Mouse (Mus musculus) gastrocnemius, postnatal 14 days (tissue): Measurements from ENCODE around the gene Gtf3a. TPM values are rescaled to one million over a fixed set of nuclear protein-coding genes. Genes with fewer than 3 reads are reported as not detected.
A peak's percentile ranks its signal among the peaks of the same experiment; 100 is the strongest.
"Not testable (repeated sequence)": the region's sequence is repeated elsewhere in the genome, so short reads cannot be mapped to it uniquely, and the experiment has no call there.

Experiments used
- DNase-seq: peaks from one replicate; pipeline ENCODE4 v3.0.0; 2021; ENCODE audit warnings: mixed read lengths
- intact Hi-C: fragments of 180-260 bp; cut with DNase I; formaldehyde crosslinking; loops from one replicate; pipeline ENCODE4 v1.15.1; 2025; ENCODE audit warnings: low total_unique reads
- long read RNA-seq, 2 experiments: library from polyadenylated mRNA; stranded (forward); transcript quantifications; one replicate each; pipeline ENCODE4 v2.0.0; 2021
- total RNA-seq, 2 experiments: library from RNA; stranded (reverse); gene quantifications; 2 replicates each; pipeline ENCODE4 v1.2.3; 2021

The Gtf3a gene
- total RNA-seq, result 10 to 100 TPM; 22.1 to 25.1 TPM
- long read RNA-seq, experiment 1, transcript Gtf3a-204 (9 exons, 1,298 nt), result major isoform, 22 of 32 reads
- long read RNA-seq, experiment 1, partial matches to known transcripts, result 4 of 32 reads
- long read RNA-seq, experiment 1, other reads (novel, unspliced or antisense), result 3 of 32 reads
- long read RNA-seq, experiment 2, transcript Gtf3a-204 (9 exons, 1,298 nt), result major isoform, 32 of 46 reads
- long read RNA-seq, experiment 2, partial matches to known transcripts, result 5 of 46 reads
- long read RNA-seq, experiment 2, other reads (novel, unspliced or antisense), result 8 of 46 reads

- DNase-seq, result peak; percentile 84
- intact Hi-C loops, result no loop called here
These were observed at the start of gene Gtf3a for GRCm38 (mm10) chr5:146948508-146949088. TSS of gene Gtf3a (plus strand) at chr5:146948657.

- no peak for DNase-seq
- intact Hi-C loops, result loop anchor here (10.0 kb wide), 1 partner anchor 226 kb away; no protein-coding TSS in a partner anchor
These were observed 48.1 kb upstream of the Gtf3a start for GRCm38 (mm10) chr5:146900331-146900730.

- no peak for DNase-seq
- intact Hi-C loops, result loop anchor here (10.0 kb wide), 1 partner anchor 227 kb away; no protein-coding TSS in a partner anchor
These were observed 47.0 kb upstream of the Gtf3a start for GRCm38 (mm10) chr5:146901501-146901900.

- DNase-seq, result peak; percentile 66
- intact Hi-C loops, result loop anchor here (10.0 kb wide), 1 partner anchor 230 kb away; no protein-coding TSS in a partner anchor
These were observed 44.1 kb upstream of the Gtf3a start for GRCm38 (mm10) chr5:146904404-146904803.

- intact Hi-C loops, result loop anchor here (10.0 kb wide), 1 partner anchor 231 kb away; no protein-coding TSS in a partner anchor
- DNase-seq, result peak; percentile 63
These were observed 42.8 kb upstream of the Gtf3a start for GRCm38 (mm10) chr5:146905486-146906172.

- intact Hi-C loops, result loop anchor here (10.0 kb wide), 1 partner anchor 233 kb away; no protein-coding TSS in a partner anchor
- no peak for DNase-seq
These were observed 40.9 kb upstream of the Gtf3a start for GRCm38 (mm10) chr5:146907533-146907932.

GRCm38 (mm10) chr5:146908629-146909028, 39.8 kb upstream of the Gtf3a start:
- intact Hi-C loops, result loop anchor here (10.0 kb wide), 1 partner anchor 234 kb away; no protein-coding TSS in a partner anchor
- DNase-seq, result no peak

- no peak for DNase-seq
- intact Hi-C loops, result loop anchor here (2.0 to 5.0 kb wide), 2 partner anchors 315 to 407 kb away; no protein-coding TSS in a partner anchor
These were observed 36.3 kb upstream of the Gtf3a start for GRCm38 (mm10) chr5:146912206-146912605.

GRCm38 (mm10) chr5:146913355-146913754, 35.1 kb upstream of the Gtf3a start:
- DNase-seq, result no peak
- intact Hi-C loops, result loop anchor here (2.0 to 5.0 kb wide), 2 partner anchors 314 to 405 kb away; no protein-coding TSS in a partner anchor

- intact Hi-C loops, result loop anchor here (5.0 kb wide), 1 partner anchor 313 kb away; no protein-coding TSS in a partner anchor
- peak; percentile 55 for DNase-seq
These were observed 34.2 kb upstream of the Gtf3a start for GRCm38 (mm10) chr5:146914088-146914766.

GRCm38 (mm10) chr5:146916273-146916672, 32.2 kb upstream of the Gtf3a start:
- no peak for DNase-seq
- intact Hi-C loops, result no loop called here

- intact Hi-C loops, result no loop called here
- DNase-seq, result no peak
These were observed 31.7 kb upstream of the Gtf3a start for GRCm38 (mm10) chr5:146916806-146917205.

GRCm38 (mm10) chr5:146917357-146917756, 31.1 kb upstream of the Gtf3a start:
- DNase-seq, intact Hi-C loops: not testable (repeated sequence)

GRCm38 (mm10) chr5:146919874-146920273, 28.6 kb upstream of the Gtf3a start:
- intact Hi-C loops, result no loop called here
- no peak for DNase-seq

- intact Hi-C loops, result no loop called here
- DNase-seq, result no peak
These were observed 27.9 kb upstream of the Gtf3a start for GRCm38 (mm10) chr5:146920314-146921161.

- DNase-seq, result no peak
- intact Hi-C loops, result no loop called here
These were observed 27.2 kb upstream of the Gtf3a start for GRCm38 (mm10) chr5:146921224-146921623.

GRCm38 (mm10) chr5:146923547-146923946, 24.9 kb upstream of the Gtf3a start:
- intact Hi-C loops, result no loop called here
- DNase-seq, result no peak

GRCm38 (mm10) chr5:146926673-146927072, 21.8 kb upstream of the Gtf3a start:
- intact Hi-C loops, result no loop called here
- no peak for DNase-seq

- intact Hi-C loops, result no loop called here
- no peak for DNase-seq
These were observed 17.0 kb upstream of the Gtf3a start for GRCm38 (mm10) chr5:146931422-146931821.
